Mouse (Mus musculus): Measurements from ENCODE around the gene Myo1a.
A peak's percentile ranks its signal among the peaks of the same experiment; 100 is the strongest.
"Not testable (repeated sequence)": the region's sequence is repeated elsewhere in the genome, so short reads cannot be mapped to it uniquely, and the experiment has no call there.

The Myo1a gene

GRCm38 (mm10) chr10:127704766-127705220 lies at the start of gene Myo1a:
Myo1a (plus strand) TSS chr10:127705170.
- no peak for DNase-seq (ENCODE audit: low spot score in 2 of 2)

GRCm38 (mm10) chr10:127657617-127658016 lies 47.4 kb upstream of the Myo1a start:
- not testable (repeated sequence) for DNase-seq (ENCODE audit: low spot score in 2 of 2)

GRCm38 (mm10) chr10:127658076-127658475 lies 46.9 kb upstream of the Myo1a start:
- no peak for DNase-seq (ENCODE audit: low spot score in 2 of 2)

- no peak for DNase-seq (ENCODE audit: low spot score in 2 of 2)
Measured at GRCm38 (mm10) chr10:127659551-127659950, 45.4 kb upstream of the Myo1a start.

GRCm38 (mm10) chr10:127661291-127661914 lies 43.6 kb upstream of the Myo1a start:
- no peak for DNase-seq (ENCODE audit: low spot score in 2 of 2)

GRCm38 (mm10) chr10:127661915-127662663 lies 42.9 kb upstream of the Myo1a start:
- DNase-seq (ENCODE audit: low spot score in 2 of 2), result peak in 1 of 2 experiments; percentile 56

- DNase-seq (ENCODE audit: low spot score in 2 of 2), result peak; percentile 52 to 79
Measured at GRCm38 (mm10) chr10:127662666-127663253, 42.2 kb upstream of the Myo1a start.

GRCm38 (mm10) chr10:127663590-127663989 lies 41.4 kb upstream of the Myo1a start:
- no peak for DNase-seq (ENCODE audit: low spot score in 2 of 2)

GRCm38 (mm10) chr10:127664166-127664565 lies 40.8 kb upstream of the Myo1a start:
- peak in 1 of 2 experiments; percentile 62 for DNase-seq (ENCODE audit: low spot score in 2 of 2)

- peak in 1 of 2 experiments; percentile 62 for DNase-seq (ENCODE audit: low spot score in 2 of 2)
Measured at GRCm38 (mm10) chr10:127664891-127665290, 40.1 kb upstream of the Myo1a start.

- no peak for DNase-seq (ENCODE audit: low spot score in 2 of 2)
Measured at GRCm38 (mm10) chr10:127665366-127666181, 39.4 kb upstream of the Myo1a start.

GRCm38 (mm10) chr10:127666501-127667268 lies 38.3 kb upstream of the Myo1a start, which contains the start of gene Nemp1:
Nemp1 (plus strand) TSS chr10:127666901.
- DNase-seq (ENCODE audit: low spot score in 2 of 2), result peak; percentile 59 to 77

- peak; percentile 63 to 73 for DNase-seq (ENCODE audit: low spot score in 2 of 2)
Measured at GRCm38 (mm10) chr10:127667269-127668092, 37.5 kb upstream of the Myo1a start.

GRCm38 (mm10) chr10:127668093-127669050 lies 36.6 kb upstream of the Myo1a start, which contains the start of gene Nab2:
Nab2 (minus strand) TSS chr10:127668568.
- peak; percentile 64 to 84 for DNase-seq (ENCODE audit: low spot score in 2 of 2)

- no peak for DNase-seq (ENCODE audit: low spot score in 2 of 2)
Measured at GRCm38 (mm10) chr10:127669170-127669569, 35.8 kb upstream of the Myo1a start.

- DNase-seq (ENCODE audit: low spot score in 2 of 2), result no peak
Measured at GRCm38 (mm10) chr10:127670185-127670584, 34.8 kb upstream of the Myo1a start.

- DNase-seq (ENCODE audit: low spot score in 2 of 2), result peak; percentile 46 to 76
Measured at GRCm38 (mm10) chr10:127671276-127671675, 33.7 kb upstream of the Myo1a start.

- DNase-seq (ENCODE audit: low spot score in 2 of 2), result no peak
Measured at GRCm38 (mm10) chr10:127674046-127674655, 30.8 kb upstream of the Myo1a start.
